Mouse (Mus musculus) layer of hippocampus, adult 8-10 months (tissue): ENCODE measurements around the gene Efhd2. TPM values are rescaled to one million over a fixed set of nuclear protein-coding genes. Genes with fewer than 3 reads are reported as not detected.

Source experiments
- DNase-seq, 2 experiments: peaks; one replicate each; pipeline ENCODE4 v3.0.0; 2022; ENCODE audit warnings: low spot score in 2 of 2
- total RNA-seq, 4 experiments: library from RNA; stranded (reverse); gene quantifications; 2 replicates each; pipeline ENCODE4 v1.2.4; 2022

The Efhd2 gene
- total RNA-seq, 4 experiments from 2014 or later, result 160 to 177 (median 162) TPM

DNA sequence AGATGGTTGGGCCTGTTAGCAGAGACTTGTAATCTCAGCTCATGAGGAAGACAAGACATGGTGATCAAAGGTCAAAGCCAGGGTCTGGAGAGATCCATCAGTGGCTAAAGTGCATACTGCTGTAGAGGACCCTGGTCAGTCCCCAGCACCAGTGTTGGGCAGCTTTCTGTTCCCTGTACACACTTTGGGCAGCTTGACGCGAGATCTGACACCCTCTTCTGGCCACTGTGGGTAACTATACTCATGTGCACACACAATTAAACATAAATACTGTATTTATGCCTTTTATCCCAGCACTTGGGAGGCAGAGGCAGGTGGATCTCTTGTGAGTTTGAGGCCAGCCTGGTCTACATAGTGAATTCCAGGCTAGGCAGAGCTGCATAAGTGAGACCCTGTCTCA lies 63.7 kb downstream of the Efhd2 start:
- no peak for DNase-seq

DNA sequence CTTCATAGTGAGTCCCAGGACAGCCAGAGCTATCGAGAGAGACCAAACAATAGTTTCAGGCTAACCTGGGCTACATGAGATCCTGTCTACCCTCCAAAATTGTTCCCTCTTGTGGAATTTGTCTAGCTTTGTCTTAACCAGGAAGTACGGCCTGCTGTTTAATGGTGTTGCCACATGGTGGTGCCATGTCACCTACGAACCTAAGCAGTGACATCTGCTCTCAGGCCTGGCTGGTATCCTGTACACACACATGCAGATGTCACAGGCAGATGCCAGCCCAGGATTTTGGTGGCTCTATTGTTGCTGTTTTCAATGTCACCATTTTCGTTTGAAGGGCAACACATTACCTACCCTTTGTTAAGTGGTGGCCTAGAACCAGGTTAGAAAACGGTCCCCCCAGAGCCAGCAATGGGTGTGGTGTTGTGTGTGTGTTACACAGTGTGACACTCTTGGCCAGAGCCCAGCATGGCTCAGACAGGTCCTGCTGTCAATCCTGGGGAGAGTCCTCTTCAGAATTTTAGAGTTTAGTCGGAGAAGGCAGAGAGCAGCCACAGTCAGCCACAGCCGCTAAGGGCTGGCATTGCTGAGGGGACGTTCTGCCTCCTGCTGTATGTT lies 64.8 kb downstream of the Efhd2 start:
- DNase-seq, result no peak

Other genes with a start within 250 kb of the Efhd2 start
- gene Plekhm2, start 210.0 kb downstream of the Efhd2 start, total RNA-seq, result 10 to 100 TPM; 89.6 to 98.5 (median 95.2) TPM
- gene Rsc1a1, start 189.3 kb downstream of the Efhd2 start, total RNA-seq, result under 1 TPM in 2 of 4 experiments, not detected in 2; 0.43 to 0.47 TPM
- 10 to 100 TPM; 43.0 to 50.3 (median 46.2) TPM for gene Ddi2, start 151.5 kb downstream of the Efhd2 start, total RNA-seq
- gene Agmat, start 128.2 kb downstream of the Efhd2 start, total RNA-seq, result not detected
- gene Dnajc16, start 84.0 kb downstream of the Efhd2 start, total RNA-seq, result 10 to 100 TPM; 42.0 to 51.0 (median 44.1) TPM
- 10 to 100 TPM; 22.6 to 26.0 (median 25.6) TPM for gene Casp9, start 81.3 kb downstream of the Efhd2 start, total RNA-seq
- not detected for gene Cela2a, start 48.8 kb downstream of the Efhd2 start, total RNA-seq
- gene Ctrc, start 28.6 kb downstream of the Efhd2 start, total RNA-seq, result not detected
- gene Fhad1, start 140.2 kb upstream of the Efhd2 start, total RNA-seq, result 10 to 100 TPM in 1 of 4 experiments, 1 to 10 TPM in 3; 6.9 to 10.4 (median 9.0) TPM
- 1 to 10 TPM; 3.4 to 7.1 (median 6.0) TPM for gene Tmem51, start 209.4 kb upstream of the Efhd2 start, total RNA-seq